Mouse (Mus musculus): ENCODE measurements around the gene Sema4a. TPM values are rescaled to one million over a fixed set of nuclear protein-coding genes. Genes with fewer than 3 reads are reported as not detected.

Sema4a gene
- 6.3 TPM in 2 replicates for polyA plus RNA-seq (2015; fragmentation: Nextera tagmentation; extraction: Ambion mirVana)

DNA sequence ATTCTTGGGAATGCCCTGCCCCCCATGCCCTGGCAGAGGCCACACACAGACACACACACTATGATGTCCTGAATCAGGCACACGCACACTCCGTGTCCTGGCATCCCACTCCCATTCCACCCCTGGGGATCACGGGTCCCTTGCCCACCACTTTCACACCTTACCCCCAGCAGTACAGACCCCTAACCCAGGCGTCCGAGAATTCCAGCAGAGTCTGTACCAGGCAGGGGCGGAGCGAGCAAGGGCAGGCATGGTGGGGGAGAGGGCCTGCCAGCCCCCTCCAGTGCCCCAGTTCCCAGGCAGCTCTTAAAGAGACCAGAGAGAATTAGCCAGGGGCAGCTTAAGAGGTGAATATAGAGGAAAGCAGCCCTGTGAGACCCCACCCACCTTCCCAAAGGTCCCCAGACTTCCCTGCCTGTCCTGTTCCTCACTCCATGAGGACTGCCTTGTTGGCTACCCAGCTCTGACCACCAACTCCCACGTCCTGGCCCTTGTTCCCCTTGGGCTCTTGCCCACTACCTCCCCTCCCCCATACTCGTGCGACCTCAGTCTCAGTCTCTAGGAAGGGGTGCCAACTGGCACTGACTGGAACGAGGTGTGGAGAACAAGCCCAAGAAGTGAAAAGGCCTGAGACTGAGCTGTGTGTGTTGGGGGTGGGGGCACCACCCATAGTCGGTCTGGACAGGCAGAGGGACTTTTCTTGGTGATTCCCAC is at the start of gene Sema4a:
Sema4a (minus strand) TSS at position 200 of the 714 bp plus-strand sequence.
- peak; percentile 56 for ATAC-seq (ENCODE audit: low read depth)

DNA sequence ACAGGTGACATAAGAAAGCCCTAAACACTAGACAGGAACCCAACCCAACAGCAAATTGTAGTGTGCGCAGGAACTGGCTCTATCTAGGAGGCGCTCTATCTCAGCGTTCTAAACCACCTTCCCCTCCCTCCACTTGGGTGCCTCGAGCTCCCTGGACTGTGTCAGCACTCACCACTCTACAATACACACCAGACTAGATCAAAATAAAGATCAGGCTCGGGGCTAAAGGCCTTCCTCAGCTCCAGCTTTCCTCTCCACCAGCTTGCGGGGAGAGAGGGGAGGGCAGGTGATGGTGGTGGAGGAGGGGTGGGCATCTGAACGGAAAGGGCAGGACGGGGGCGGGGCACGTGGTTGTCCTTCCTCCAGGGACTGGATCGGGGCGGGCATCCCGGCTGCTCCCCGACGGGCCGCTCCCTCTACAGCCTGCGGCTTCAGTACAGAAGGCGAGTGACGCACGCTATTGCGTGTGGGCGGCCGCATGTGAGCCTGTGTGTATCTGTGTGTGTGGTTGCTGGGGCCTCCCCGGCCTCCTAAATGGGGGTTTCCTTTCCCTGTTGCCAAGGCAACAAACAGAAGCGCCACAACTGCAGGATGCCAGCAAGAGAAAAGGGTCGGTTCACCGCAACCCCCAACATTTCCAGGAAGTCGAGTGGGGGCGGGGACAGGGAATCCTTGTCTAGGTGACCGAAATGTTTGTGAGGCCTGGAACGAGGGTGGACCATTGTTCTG is 48.9 kb upstream of the Sema4a start, which contains the start of gene Lmna:
Lmna (minus strand) TSS at position 265 of the 729 bp plus-strand sequence.
- Histone ChIP-seq H3K4me3 (ENCODE audit: low read length) (peak within 1 kb of the TSS; percentile 46), H3K36me3 (ENCODE audit: control insufficient read depth, insufficient read depth, low read length) (no peaks in the 10 kb centered on the region), H3K4me1 (replicated peaks; ENCODE audit: control insufficient read depth, insufficient read depth, low read length) (peaks cover 49% of the 10 kb centered on the region), H3K9ac (ENCODE audit: low read length) (peak within 1 kb of the TSS; percentile 59), H3K27me3 (ENCODE audit: control insufficient read depth, insufficient read depth, low read depth, low read length) (no peaks in the 10 kb centered on the region), H3K9me3 (ENCODE audit: control insufficient read depth, low read length) (no peaks in the 10 kb centered on the region), H3K27ac (ENCODE audit: low read length) (peak within 1 kb of the TSS; percentile 89), H3K4me2 (ENCODE audit: low read depth, low read length) (peak within 1 kb of the TSS; percentile 56)
- WGBS = under 1% methylated on average over 31 of the region's 31 CpGs
- ATAC-seq (ENCODE audit: low read depth) = peak; percentile 96

More for the DNA sequence above, at the start of gene Sema4a:
- Histone ChIP-seq H3K4me2 (ENCODE audit: low read depth, low read length) (no peak within 1 kb of the TSS), H3K36me3 (ENCODE audit: control insufficient read depth, insufficient read depth, low read length) (no peaks in the 10 kb centered on the region), H3K27me3 (ENCODE audit: control insufficient read depth, insufficient read depth, low read depth, low read length) (peaks cover 3% of the 10 kb centered on the region; the same call in 1 of the 2 replicates), H3K9me3 (ENCODE audit: control insufficient read depth, low read length) (no peaks in the 10 kb centered on the region), H3K27ac (ENCODE audit: low read length) (no peak within 1 kb of the TSS), H3K4me3 (ENCODE audit: low read length) (no peak within 1 kb of the TSS), H3K4me1 (replicated peaks; ENCODE audit: control insufficient read depth, insufficient read depth, low read length) (peaks cover 6% of the 10 kb centered on the region), H3K9ac (ENCODE audit: low read length) (no peak within 1 kb of the TSS)
- 36% methylated on average over 12 of the region's 12 CpGs for WGBS

DNA sequence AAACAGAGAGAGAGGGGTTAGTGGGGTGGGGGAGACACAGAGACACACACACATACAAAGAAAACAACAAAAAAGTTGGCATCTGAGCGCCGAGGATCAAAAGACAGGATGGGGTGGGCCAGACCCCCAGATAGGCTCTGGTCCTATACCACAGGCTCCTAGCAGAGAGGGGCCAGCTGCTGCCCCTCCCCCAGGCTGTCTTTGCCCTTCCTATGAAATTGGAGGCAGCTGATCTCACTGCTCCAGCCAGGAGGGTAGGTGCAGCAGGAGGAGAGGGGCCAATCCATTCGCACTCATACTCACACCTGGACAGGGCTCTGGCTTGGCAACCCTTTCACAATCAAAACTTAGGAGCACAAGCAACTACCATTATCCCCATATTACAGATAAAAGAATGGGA is 48.3 kb upstream of the Sema4a start:
- peak overlapping the region; percentile 89 for H3K27ac ChIP-seq (ENCODE audit: low read length)

DNA sequence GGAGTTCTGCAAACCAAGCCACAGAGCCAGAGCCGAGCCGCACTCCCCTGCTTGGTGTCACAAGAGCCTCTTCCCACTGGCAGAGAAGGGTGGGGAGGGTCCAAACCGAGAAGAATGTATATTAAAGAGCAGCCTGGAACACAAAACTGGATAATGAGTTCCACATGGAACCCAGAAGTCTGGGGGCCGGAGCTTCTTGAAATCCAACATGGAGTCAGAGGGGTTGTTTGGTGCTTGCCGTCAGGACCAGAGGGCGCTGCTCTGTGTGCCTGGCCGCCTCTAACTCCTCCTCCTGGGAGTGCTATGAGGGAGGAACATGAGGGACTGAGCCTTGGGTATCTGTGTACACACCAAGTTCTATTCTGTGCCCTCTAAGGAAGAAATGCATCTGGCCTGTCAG is 44.8 kb upstream of the Sema4a start:
- Histone ChIP-seq H3K27ac (ENCODE audit: low read length) (no peak overlapping the region), H3K4me1 (replicated peaks; ENCODE audit: control insufficient read depth, insufficient read depth, low read length) (peaks cover 37% of the 10 kb centered on the region), H3K4me3 (ENCODE audit: low read length) (no peak overlapping the region), H3K9ac (ENCODE audit: low read length) (0 out of 2 replicates have a peak overlapping the region, but pooled peaks have one; percentile 5), H3K9me3 (ENCODE audit: control insufficient read depth, low read length) (no peaks in the 10 kb centered on the region), H3K36me3 (ENCODE audit: control insufficient read depth, insufficient read depth, low read length) (no peaks in the 10 kb centered on the region), H3K27me3 (ENCODE audit: control insufficient read depth, insufficient read depth, low read depth, low read length) (no peaks in the 10 kb centered on the region), H3K4me2 (ENCODE audit: low read depth, low read length) (no peak overlapping the region)
- no peak for ATAC-seq (ENCODE audit: low read depth)
- 45% methylated on average over 7 of the region's 7 CpGs for WGBS

More for the DNA sequence above, 48.3 kb upstream of the Sema4a start:
- WGBS = 61% methylated on average over 3 of the region's 3 CpGs
- H3K4me3 ChIP-seq (ENCODE audit: low read length) = peak overlapping the region; percentile 46
- H3K9ac ChIP-seq (ENCODE audit: low read length) = peak overlapping the region; percentile 59
- peak overlapping the region; percentile 56 for H3K4me2 ChIP-seq (ENCODE audit: low read depth, low read length)
- peaks cover 44% of the 10 kb centered on the region for H3K4me1 ChIP-seq (replicated peaks; ENCODE audit: control insufficient read depth, insufficient read depth, low read length)
- no peaks in the 10 kb centered on the region for H3K27me3 ChIP-seq (ENCODE audit: control insufficient read depth, insufficient read depth, low read depth, low read length)
- no peak for ATAC-seq (ENCODE audit: low read depth)
- H3K9me3 ChIP-seq (ENCODE audit: control insufficient read depth, low read length) = no peaks in the 10 kb centered on the region
- H3K36me3 ChIP-seq (ENCODE audit: control insufficient read depth, insufficient read depth, low read length) = no peaks in the 10 kb centered on the region

DNA sequence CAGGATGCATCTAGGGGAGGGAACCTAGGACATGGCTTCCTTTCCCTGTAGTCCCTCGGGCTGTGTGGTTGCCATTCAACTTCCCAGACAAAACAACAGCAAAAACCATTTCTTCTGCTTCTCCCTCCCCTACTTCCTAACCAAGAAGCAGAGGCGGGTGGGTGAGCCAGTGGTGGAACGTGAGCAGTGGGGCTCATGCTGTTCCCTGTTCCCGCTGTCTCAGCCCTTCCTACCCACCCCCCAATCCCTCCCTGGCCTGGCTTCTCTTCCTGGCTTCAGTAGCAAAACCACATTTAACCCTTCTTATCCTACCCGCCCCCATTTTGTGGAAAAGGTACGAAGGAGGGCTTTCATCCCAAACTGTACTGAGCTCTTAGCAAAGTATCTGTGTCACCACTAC is 44.1 kb upstream of the Sema4a start:
- H3K4me3 ChIP-seq (ENCODE audit: low read length) = no peak overlapping the region
- peaks cover 33% of the 10 kb centered on the region for H3K4me1 ChIP-seq (replicated peaks; ENCODE audit: control insufficient read depth, insufficient read depth, low read length)
- H3K9ac ChIP-seq (ENCODE audit: low read length) = no peak overlapping the region
- WGBS = 59% methylated on average over 6 of the region's 6 CpGs
- H3K9me3 ChIP-seq (ENCODE audit: control insufficient read depth, low read length) = no peaks in the 10 kb centered on the region
- H3K4me2 ChIP-seq (ENCODE audit: low read depth, low read length) = no peak overlapping the region
- H3K27me3 ChIP-seq (ENCODE audit: control insufficient read depth, insufficient read depth, low read depth, low read length) = no peaks in the 10 kb centered on the region
- peak overlapping the region; percentile 61 for H3K27ac ChIP-seq (ENCODE audit: low read length)
- no peaks in the 10 kb centered on the region for H3K36me3 ChIP-seq (ENCODE audit: control insufficient read depth, insufficient read depth, low read length)
- no peak for ATAC-seq (ENCODE audit: low read depth)

DNA sequence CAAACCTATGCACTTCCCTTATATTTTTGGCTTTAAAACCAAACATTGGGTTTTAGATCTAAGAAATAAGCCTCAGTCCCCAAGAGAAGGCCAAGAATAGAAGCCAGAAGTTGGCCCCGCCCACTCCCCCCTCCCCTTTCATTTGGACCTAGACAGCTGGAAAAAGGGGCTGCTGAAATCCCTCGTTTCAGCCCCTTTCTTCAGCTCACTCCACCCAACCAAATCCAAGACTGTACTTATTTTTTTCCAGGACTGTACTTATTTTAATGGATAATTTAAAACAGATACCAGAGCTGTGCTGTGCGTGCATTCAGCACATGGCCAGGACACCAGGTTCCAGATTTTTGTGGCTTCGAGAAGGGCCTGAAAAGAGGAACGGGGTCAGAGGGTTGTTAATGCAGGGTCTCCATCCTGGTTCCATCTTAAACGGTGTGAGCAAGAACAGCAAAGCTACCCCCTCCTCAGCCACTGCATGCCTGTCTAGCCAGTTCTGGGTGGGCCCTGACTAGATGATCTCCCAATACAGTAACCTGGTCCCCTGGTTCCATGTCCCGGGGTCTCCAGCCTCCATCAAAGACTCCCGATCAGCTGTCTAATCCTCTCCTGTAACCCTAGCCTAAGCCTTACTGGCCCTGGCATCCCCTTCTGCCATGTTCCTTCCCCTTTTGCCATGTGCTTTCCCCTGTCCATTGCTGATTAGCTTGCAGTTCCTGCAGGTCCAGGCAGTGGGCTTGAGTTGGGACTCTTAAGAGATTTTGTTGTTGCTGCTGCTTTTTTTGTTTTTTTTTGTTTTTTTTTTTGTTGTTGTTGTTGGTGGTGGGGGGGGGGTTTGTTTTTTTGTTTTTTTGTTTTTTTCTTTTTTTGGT is 43.1 kb upstream of the Sema4a start:
- H3K27me3 ChIP-seq (ENCODE audit: control insufficient read depth, insufficient read depth, low read depth, low read length) = no peaks in the 10 kb centered on the region
- H3K9me3 ChIP-seq (ENCODE audit: control insufficient read depth, low read length) = no peaks in the 10 kb centered on the region
- 42% methylated on average over 8 of the region's 8 CpGs for WGBS
- H3K4me1 ChIP-seq (replicated peaks; ENCODE audit: control insufficient read depth, insufficient read depth, low read length) = peaks cover 28% of the 10 kb centered on the region
- no peaks in the 10 kb centered on the region for H3K36me3 ChIP-seq (ENCODE audit: control insufficient read depth, insufficient read depth, low read length)
- H3K4me3 ChIP-seq (ENCODE audit: low read length) = no peak overlapping the region
- ATAC-seq (ENCODE audit: low read depth) = peak; percentile 14; the same call in 1 of the 2 replicates
- no peak overlapping the region for H3K9ac ChIP-seq (ENCODE audit: low read length)
- H3K4me2 ChIP-seq (ENCODE audit: low read depth, low read length) = no peak overlapping the region; the same call in 1 of the 2 replicates
- H3K27ac ChIP-seq (ENCODE audit: low read length) = peak overlapping the region; percentile 82

DNA sequence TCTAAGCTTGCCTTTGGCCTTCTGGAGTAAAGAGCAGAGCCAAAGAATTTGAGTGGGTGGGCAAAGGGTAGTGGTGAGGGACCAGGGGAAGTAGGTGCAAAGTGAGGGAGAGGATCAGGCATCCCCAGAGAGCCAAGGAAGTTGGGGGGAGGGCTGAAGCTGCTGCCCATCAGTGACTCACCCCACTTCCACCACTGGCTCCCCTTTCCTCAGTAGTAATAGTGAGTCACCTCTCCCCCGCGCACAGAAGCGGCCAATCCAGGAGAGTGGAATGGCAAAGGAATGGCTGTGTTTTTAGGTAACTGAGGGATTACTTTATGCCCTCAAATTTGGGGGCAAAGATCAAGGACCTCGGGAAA is 42.5 kb upstream of the Sema4a start:
- Histone ChIP-seq H3K4me1 (replicated peaks; ENCODE audit: control insufficient read depth, insufficient read depth, low read length) (peaks cover 28% of the 10 kb centered on the region), H3K27ac (ENCODE audit: low read length) (peak overlapping the region; percentile 82), H3K9me3 (ENCODE audit: control insufficient read depth, low read length) (no peaks in the 10 kb centered on the region), H3K27me3 (ENCODE audit: control insufficient read depth, insufficient read depth, low read depth, low read length) (no peaks in the 10 kb centered on the region), H3K4me3 (ENCODE audit: low read length) (peak overlapping the region; percentile 82), H3K36me3 (ENCODE audit: control insufficient read depth, insufficient read depth, low read length) (no peaks in the 10 kb centered on the region), H3K4me2 (ENCODE audit: low read depth, low read length) (peak overlapping the region; percentile 98), H3K9ac (ENCODE audit: low read length) (no peak overlapping the region)
- WGBS = 26% methylated on average over 4 of the region's 4 CpGs
- peak; percentile 21 for ATAC-seq (ENCODE audit: low read depth)

DNA sequence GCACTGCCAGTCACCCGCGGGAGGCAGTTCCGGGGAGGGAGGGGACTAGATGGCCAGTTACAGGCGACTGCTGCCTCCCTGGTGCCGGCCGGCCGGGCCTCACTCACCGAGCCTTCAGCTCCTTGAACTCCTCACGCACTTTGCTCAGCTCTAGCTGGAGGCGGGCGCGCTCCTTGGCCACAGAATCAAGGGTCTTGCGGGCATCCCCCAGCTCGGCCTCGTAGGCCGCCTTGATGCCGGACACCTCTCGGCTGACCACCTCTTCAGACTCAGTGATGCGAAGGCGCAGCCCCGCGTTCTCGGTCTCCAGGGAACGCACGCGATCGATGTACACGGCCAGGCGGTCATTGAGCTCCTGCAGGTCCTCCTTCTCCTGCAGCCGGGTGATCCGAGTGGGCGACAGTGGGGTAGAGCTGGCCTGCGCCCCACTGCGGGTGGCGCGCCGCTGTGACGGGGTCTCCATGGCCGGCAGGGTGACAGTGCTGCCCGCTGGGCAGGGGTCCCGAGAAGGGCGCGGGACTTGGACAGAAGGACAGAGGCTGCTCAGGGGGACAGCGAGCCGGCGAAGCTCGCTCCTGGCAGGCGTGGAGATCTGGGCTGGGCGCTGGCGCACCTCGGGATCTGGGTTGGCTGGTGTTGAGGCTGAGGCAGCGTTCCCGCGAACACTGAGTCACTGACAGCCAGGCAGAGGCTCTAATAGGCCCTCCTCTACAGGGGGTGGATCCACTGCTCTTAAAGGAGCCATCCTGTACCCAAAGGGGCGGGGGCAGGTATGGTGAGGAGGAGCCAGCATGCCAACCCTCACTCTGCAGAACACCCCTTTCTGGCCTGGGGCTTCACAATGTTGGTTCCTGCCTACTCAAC is 41.9 kb upstream of the Sema4a start:
- ATAC-seq (ENCODE audit: low read depth) = peak; percentile 94
- peaks cover 28% of the 10 kb centered on the region for H3K4me1 ChIP-seq (replicated peaks; ENCODE audit: control insufficient read depth, insufficient read depth, low read length)
- peak overlapping the region; percentile 89 for H3K9ac ChIP-seq (ENCODE audit: low read length)
- H3K4me2 ChIP-seq (ENCODE audit: low read depth, low read length) = peak overlapping the region; percentile 98
- under 1% methylated on average over 55 of the region's 55 CpGs for WGBS
- H3K9me3 ChIP-seq (ENCODE audit: control insufficient read depth, low read length) = no peaks in the 10 kb centered on the region
- H3K36me3 ChIP-seq (ENCODE audit: control insufficient read depth, insufficient read depth, low read length) = no peaks in the 10 kb centered on the region
- peak overlapping the region; percentile 85 for H3K27ac ChIP-seq (ENCODE audit: low read length)
- peak overlapping the region; percentile 82 for H3K4me3 ChIP-seq (ENCODE audit: low read length)
- H3K27me3 ChIP-seq (ENCODE audit: control insufficient read depth, insufficient read depth, low read depth, low read length) = no peaks in the 10 kb centered on the region

All from lung, embryonic 16.5 days (tissue).